Mouse (Mus musculus) CH12.LX (cell line): ENCODE data around the gene Slco4a1.

Source experiments
- CHD2 ChIP-seq: IDR thresholded peaks from 2 replicates; pipeline ENCODE4 v1.6.1; 2011; ENCODE audit warnings: low read length, improper control_type of control experiment
- EP300 ChIP-seq: IDR thresholded peaks from 2 replicates; pipeline ENCODE4 v1.6.1; 2011; ENCODE audit warnings: low read length, improper control_type of control experiment
- HCFC1 ChIP-seq: IDR thresholded peaks from 2 replicates; pipeline ENCODE4 v1.6.1; 2012; ENCODE audit warnings: low read depth, mild to moderate bottlenecking, inconsistent platforms, low read length, improper control_type of control experiment
- JUN ChIP-seq: IDR thresholded peaks from 2 replicates; pipeline ENCODE4 v1.6.1; 2011; ENCODE audit warnings: low read depth, mild to moderate bottlenecking, low read length, improper control_type of control experiment, moderate library complexity; ENCODE audit not compliant: insufficient read depth
- MXI1 ChIP-seq: IDR thresholded peaks from 2 replicates; pipeline ENCODE4 v1.6.1; 2011; ENCODE audit warnings: mild to moderate bottlenecking, low read depth, low read length, improper control_type of control experiment
- USF1 ChIP-seq: IDR thresholded peaks from 2 replicates; pipeline ENCODE4 v1.6.1; 2014; ENCODE audit warnings: low read depth, mild to moderate bottlenecking, inconsistent platforms, low read length, improper control_type of control experiment

DNA sequence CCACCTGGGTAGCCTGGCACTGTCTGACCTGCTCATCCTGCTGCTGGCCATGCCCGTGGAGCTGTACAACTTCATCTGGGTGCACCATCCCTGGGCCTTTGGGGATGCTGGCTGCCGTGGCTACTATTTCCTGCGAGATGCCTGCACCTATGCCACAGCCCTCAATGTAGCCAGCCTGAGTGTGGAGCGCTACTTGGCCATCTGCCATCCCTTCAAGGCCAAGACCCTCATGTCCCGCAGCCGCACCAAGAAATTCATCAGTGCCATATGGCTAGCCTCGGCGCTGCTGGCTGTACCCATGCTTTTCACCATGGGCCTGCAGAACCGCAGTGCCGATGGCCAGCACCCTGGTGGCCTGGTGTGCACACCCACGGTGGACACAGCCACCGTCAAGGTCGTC lies 44.7 kb downstream of the Slco4a1 start:
- TF ChIP-seq USF1: no peak
- TF ChIP-seq CHD2: no peak
- no peak for TF ChIP-seq HCFC1
- TF ChIP-seq EP300: no peak
- TF ChIP-seq MXI1: no peak
- TF ChIP-seq JUN: no peak
